Mouse (Mus musculus) hindbrain, embryonic 11.5 days (tissue): ENCODE measurements at regions not wholly inside any gene's neighbourhood (a gene's known extent, or its start where the extent isn't known, plus 50 kb on each side); places are given as distances from the start of the nearest gene placed in this dataset.

Source experiments
- ATAC-seq: fragments of 200-750 bp; cut with Nextera tagmentation; 2 replicates; pipeline ENCODE4 v1.8.0; 2017; ENCODE audit warnings: mild to moderate bottlenecking, moderate TSS enrichment, moderate library complexity; ENCODE audit not compliant: low FRiP score
- DNase-seq: peaks from one replicate; pipeline ENCODE4 v3.0.0-alpha.2; 2015; ENCODE audit warnings: low spot score
- H3K27ac ChIP-seq: fragments of 300-500 bp; sonication (generic); 2 replicates; pipeline ENCODE4 v1.5.1; 2014; ENCODE audit warnings: mild to moderate bottlenecking, low read depth, low read length
- H3K27me3 ChIP-seq: fragments of 300-500 bp; sonication (generic); 2 replicates; pipeline ENCODE4 v1.6.1; 2014; ENCODE audit warnings: mild to moderate bottlenecking, low read length, moderate library complexity, mixed read lengths; ENCODE audit not compliant: control insufficient read depth, insufficient read depth
- H3K36me3 ChIP-seq: fragments of 300-500 bp; sonication (generic); 2 replicates; pipeline ENCODE4 v1.6.1; 2014; ENCODE audit warnings: mild to moderate bottlenecking, low read length, moderate library complexity, mixed read lengths; ENCODE audit not compliant: control insufficient read depth, insufficient read depth
- H3K4me1 ChIP-seq: fragments of 300-500 bp; sonication (generic); replicated peaks from 2 replicates; pipeline ENCODE4 v1.6.1; 2014; ENCODE audit warnings: low read length, mixed read lengths; ENCODE audit not compliant: control insufficient read depth, insufficient read depth
- H3K4me2 ChIP-seq: fragments of 300-500 bp; sonication (generic); replicated peaks from 2 replicates; pipeline ENCODE4 v1.6.1; 2014; ENCODE audit warnings: mild to moderate bottlenecking, low read depth, low read length
- H3K4me3 ChIP-seq: fragments of 300-500 bp; sonication (generic); 2 replicates; pipeline ENCODE4 v1.5.1; 2014; ENCODE audit warnings: low read depth, low read length
- H3K9ac ChIP-seq: fragments of 300-500 bp; sonication (generic); 2 replicates; pipeline ENCODE4 v1.6.1; 2014; ENCODE audit warnings: low read depth, low read length
- H3K9me3 ChIP-seq: fragments of 300-500 bp; sonication (generic); 2 replicates; pipeline ENCODE4 v1.6.1; 2016; ENCODE audit warnings: low read length; ENCODE audit not compliant: control insufficient read depth
- WGBS: fragments of 180-500 bp; shearing (Covaris S2); extraction: QIAGEN DNeasy Blood & Tissue Kit; methylation state at CpG from one replicate; pipeline ENCODE4 v1.1.7; 2014; 5-methylcytosine and 5-hydroxymethylcytosine counted together

DNA sequence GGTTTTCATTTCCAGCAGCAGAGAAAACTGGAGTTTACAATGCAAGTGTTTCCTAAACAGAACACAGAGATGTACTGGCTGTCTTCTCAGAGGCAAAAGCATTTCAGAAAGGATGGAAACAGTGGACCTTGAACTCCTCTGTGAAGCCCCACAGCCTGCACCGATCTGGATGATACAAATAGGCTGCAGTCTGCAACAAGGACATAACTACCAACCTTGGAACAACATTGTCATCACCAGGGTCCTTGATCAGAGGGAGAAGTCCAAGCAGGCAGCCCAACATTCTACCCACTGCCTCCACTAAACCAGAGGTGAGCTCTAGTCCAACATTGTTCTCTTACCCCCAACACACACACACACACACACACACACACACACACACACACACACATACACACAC lies 124.5 kb upstream of the Prok2 start:
- ATAC-seq, result no peak
- Histone ChIP-seq H3K4me2 (no peak overlapping the region), H3K9me3 (no peaks in the 10 kb centered on the region), H3K27me3 (no peaks in the 10 kb centered on the region), H3K27ac (no peak overlapping the region), H3K36me3 (no peaks in the 10 kb centered on the region), H3K9ac (no peak overlapping the region), H3K4me3 (no peak overlapping the region), H3K4me1 (no peaks in the 10 kb centered on the region)
- WGBS, result 67% methylated on average over 1 of the region's 1 CpGs
- no peak for DNase-seq

- Histone ChIP-seq H3K27ac (no peak overlapping the region), H3K4me2 (no peak overlapping the region), H3K4me1 (peaks cover 6% of the 10 kb centered on the region), H3K27me3 (no peaks in the 10 kb centered on the region), H3K4me3 (no peak overlapping the region), H3K9me3 (no peaks in the 10 kb centered on the region), H3K9ac (no peak overlapping the region), H3K36me3 (no peaks in the 10 kb centered on the region)
- ATAC-seq (peak; percentile 56; the same call in 1 of the 2 replicates), DNase-seq (peak; percentile 35)
- 18% methylated on average over 4 of the region's 4 CpGs for WGBS
Measured at GRCm38 (mm10) chr6:99845508-99845846, 119.3 kb upstream of the Prok2 start.

- H3K27me3 ChIP-seq, result no peaks in the 10 kb centered on the region
- no peaks in the 10 kb centered on the region for H3K36me3 ChIP-seq
- no peaks in the 10 kb centered on the region for H3K9me3 ChIP-seq
- H3K4me3 ChIP-seq, result no peak overlapping the region
- H3K4me1 ChIP-seq, result peaks cover 6% of the 10 kb centered on the region
- 21% methylated on average over 4 of the region's 4 CpGs for WGBS
- H3K27ac ChIP-seq, result no peak overlapping the region
- DNase-seq (peak; percentile 44), ATAC-seq (peak; percentile 74)
- no peak overlapping the region for H3K9ac ChIP-seq
- H3K4me2 ChIP-seq, result no peak overlapping the region
Measured at GRCm38 (mm10) chr6:99844775-99845507, 118.7 kb upstream of the Prok2 start.

DNA sequence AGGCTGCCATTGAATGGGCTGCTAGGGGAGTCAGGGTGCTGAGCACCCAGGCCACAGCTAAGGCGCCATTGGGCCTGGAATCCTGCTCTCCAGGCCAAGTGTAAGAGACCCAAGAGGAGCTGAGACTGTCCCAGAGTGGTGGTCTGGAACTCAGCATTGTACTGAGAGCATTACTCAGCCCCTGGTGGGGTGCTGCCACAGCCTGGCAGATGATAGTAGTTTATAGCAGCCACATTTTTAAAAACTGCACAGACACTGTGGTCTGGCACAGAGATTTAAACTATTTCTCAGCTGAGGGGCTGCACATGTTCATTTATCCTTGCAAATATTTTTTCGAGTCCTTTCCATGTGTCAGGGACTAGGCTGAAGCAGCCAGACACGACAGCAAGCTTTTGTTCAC lies 117.3 kb upstream of the Prok2 start:
- Histone ChIP-seq H3K27me3 (no peaks in the 10 kb centered on the region), H3K27ac (no peak overlapping the region), H3K4me2 (no peak overlapping the region), H3K4me3 (no peak overlapping the region), H3K9ac (no peak overlapping the region), H3K36me3 (no peaks in the 10 kb centered on the region), H3K4me1 (peaks cover 6% of the 10 kb centered on the region), H3K9me3 (no peaks in the 10 kb centered on the region)
- DNase-seq, result no peak
- 65% methylated on average over 3 of the region's 3 CpGs for WGBS
- no peak; the same call in 1 of the 2 replicates for ATAC-seq

- peaks cover 6% of the 10 kb centered on the region for H3K4me1 ChIP-seq
- H3K27me3 ChIP-seq, result no peaks in the 10 kb centered on the region
- no peak overlapping the region for H3K27ac ChIP-seq
- DNase-seq (no peak), ATAC-seq (no peak)
- H3K4me3 ChIP-seq, result no peak overlapping the region
- no peaks in the 10 kb centered on the region for H3K9me3 ChIP-seq
- no peak overlapping the region for H3K4me2 ChIP-seq
- no peaks in the 10 kb centered on the region for H3K36me3 ChIP-seq
- H3K9ac ChIP-seq, result no peak overlapping the region
Measured at GRCm38 (mm10) chr6:99842723-99843122, 116.5 kb upstream of the Prok2 start.

GRCm38 (mm10) chr6:99840823-99841222 lies 114.6 kb upstream of the Prok2 start:
- WGBS, result 89% methylated on average over 6 of the region's 6 CpGs

DNA sequence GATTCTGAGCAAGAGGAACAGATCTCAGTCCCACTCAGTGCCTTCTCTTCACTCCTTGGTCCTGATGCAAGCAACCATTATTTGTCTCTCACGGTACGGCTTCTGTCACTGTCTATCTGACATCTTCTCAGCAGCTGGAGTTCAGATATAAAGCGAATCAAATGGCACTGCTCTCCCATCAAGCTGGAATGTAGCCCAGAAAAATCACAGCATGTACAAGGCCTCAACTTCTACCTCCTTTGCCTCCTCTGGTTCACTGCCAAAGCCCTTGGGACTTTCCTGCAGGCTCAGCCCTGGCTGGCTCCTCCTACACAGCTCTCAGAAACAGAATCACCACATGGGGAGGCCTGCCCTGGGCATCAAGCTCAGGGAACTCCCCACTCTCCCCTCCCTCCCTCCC lies 107.1 kb upstream of the Prok2 start:
- H3K27ac ChIP-seq, result no peak overlapping the region
- ATAC-seq (no peak), DNase-seq (no peak)
- H3K9me3 ChIP-seq, result no peaks in the 10 kb centered on the region
- H3K4me3 ChIP-seq, result no peak overlapping the region
- no peaks in the 10 kb centered on the region for H3K36me3 ChIP-seq
- 60% methylated on average over 3 of the region's 3 CpGs for WGBS
- H3K4me1 ChIP-seq, result no peaks in the 10 kb centered on the region
- no peaks in the 10 kb centered on the region for H3K27me3 ChIP-seq
- H3K9ac ChIP-seq, result no peak overlapping the region
- no peak overlapping the region for H3K4me2 ChIP-seq

More at GRCm38 (mm10) chr6:99840823-99841222, 114.6 kb upstream of the Prok2 start:
- Histone ChIP-seq H3K27me3 (no peaks in the 10 kb centered on the region), H3K4me1 (peaks cover 6% of the 10 kb centered on the region), H3K9me3 (no peaks in the 10 kb centered on the region), H3K4me2 (no peak overlapping the region), H3K27ac (no peak overlapping the region), H3K4me3 (no peak overlapping the region), H3K36me3 (no peaks in the 10 kb centered on the region), H3K9ac (no peak overlapping the region)
- no peak for DNase-seq
- no peak for ATAC-seq

DNA sequence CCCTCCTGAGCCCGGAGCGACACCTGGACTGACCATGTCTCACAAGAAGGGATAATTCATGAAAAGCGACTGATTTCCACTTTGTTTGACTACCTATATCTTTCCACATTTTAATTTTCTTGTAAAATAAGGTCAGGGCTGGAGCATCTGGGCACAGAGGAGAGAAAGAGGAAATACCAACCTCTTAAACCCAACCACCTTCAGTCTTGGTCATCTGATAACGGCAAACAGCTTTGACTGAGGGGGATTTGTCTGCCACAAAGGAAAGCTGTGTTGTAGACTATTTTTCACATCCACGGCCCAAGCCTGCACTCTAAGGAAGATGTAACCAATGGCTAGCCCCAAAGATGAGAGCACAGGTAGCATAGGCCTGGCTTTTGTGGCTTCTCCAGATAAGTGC lies 101.4 kb upstream of the Prok2 start:
- Histone ChIP-seq H3K27ac (no peak overlapping the region), H3K4me2 (no peak overlapping the region), H3K9ac (no peak overlapping the region), H3K4me3 (no peak overlapping the region), H3K27me3 (no peaks in the 10 kb centered on the region), H3K36me3 (no peaks in the 10 kb centered on the region), H3K4me1 (no peaks in the 10 kb centered on the region), H3K9me3 (no peaks in the 10 kb centered on the region)
- ATAC-seq (no peak), DNase-seq (no peak)
- WGBS, result 93% methylated on average over 5 of the region's 5 CpGs

DNA sequence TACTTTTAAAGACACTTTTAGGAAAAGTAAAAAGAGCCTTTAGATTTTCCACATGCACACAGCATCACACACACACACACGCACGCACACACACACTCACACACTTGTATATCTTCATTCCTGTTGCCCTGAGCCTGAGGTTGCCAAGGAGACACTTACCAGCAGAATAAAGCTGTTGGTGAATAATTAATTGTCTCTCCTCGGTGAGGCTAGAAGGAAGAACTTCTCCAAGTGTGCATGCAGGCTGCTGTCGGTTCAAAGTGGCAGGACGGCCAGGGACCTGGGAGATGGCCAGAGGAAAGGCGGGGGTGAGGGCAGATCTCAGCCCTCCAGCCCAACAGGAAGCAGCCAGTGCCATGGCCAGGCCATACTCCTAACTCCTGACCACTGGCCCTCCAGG lies 98.6 kb upstream of the Prok2 start:
- H3K4me2 ChIP-seq, result no peak overlapping the region
- no peaks in the 10 kb centered on the region for H3K9me3 ChIP-seq
- no peak overlapping the region for H3K9ac ChIP-seq
- 45% methylated on average over 6 of the region's 6 CpGs for WGBS
- peak; percentile 22 for DNase-seq
- no peaks in the 10 kb centered on the region for H3K27me3 ChIP-seq
- no peak for ATAC-seq
- H3K27ac ChIP-seq, result no peak overlapping the region
- H3K4me3 ChIP-seq, result no peak overlapping the region
- H3K4me1 ChIP-seq, result no peaks in the 10 kb centered on the region
- no peaks in the 10 kb centered on the region for H3K36me3 ChIP-seq
